Mouse (Mus musculus) embryonic facial prominence, embryonic 14.5 days (tissue): ENCODE data around the gene Ptp4a2. TPM values are rescaled to one million over a fixed set of nuclear protein-coding genes. Genes with fewer than 3 reads are reported as not detected.
"Not testable (repeated sequence)": the region's sequence is repeated elsewhere in the genome, so short reads cannot be mapped to it uniquely, and the experiment has no call there.

ENCODE experiments used
- ATAC-seq: fragments of 200-750 bp; cut with Nextera tagmentation; 2 replicates; pipeline ENCODE4 v1.8.0; 2017; ENCODE audit warnings: low read depth, moderate number of reproducible peaks, moderate TSS enrichment
- DNase-seq: peaks from one replicate; pipeline ENCODE4 v3.0.0-alpha.2; 2015; ENCODE audit warnings: low spot score
- H3K27ac ChIP-seq: fragments of 300-500 bp; sonication (generic); replicated peaks from 2 replicates; pipeline ENCODE4 v1.5.1; 2014; ENCODE audit warnings: low read depth, mild to moderate bottlenecking, low read length, moderate library complexity
- H3K27me3 ChIP-seq: fragments of 300-500 bp; sonication (generic); replicated peaks from 2 replicates; pipeline ENCODE4 v1.6.1; 2014; ENCODE audit warnings: low read length; ENCODE audit not compliant: control insufficient read depth, insufficient read depth
- H3K36me3 ChIP-seq: fragments of 300-500 bp; sonication (generic); 2 replicates; pipeline ENCODE4 v1.6.1; 2014; ENCODE audit warnings: low read length, mixed read lengths; ENCODE audit not compliant: control insufficient read depth, insufficient read depth
- H3K4me1 ChIP-seq: fragments of 300-500 bp; sonication (generic); 2 replicates; pipeline ENCODE4 v1.6.1; 2014; ENCODE audit warnings: antibody characterized with exemption, low read length; ENCODE audit not compliant: control insufficient read depth, insufficient read depth
- H3K4me2 ChIP-seq: fragments of 300-500 bp; sonication (generic); 2 replicates; pipeline ENCODE4 v1.6.1; 2014; ENCODE audit warnings: low read depth, mild to moderate bottlenecking, low read length, moderate library complexity, mixed read lengths
- H3K4me3 ChIP-seq: fragments of 300-500 bp; sonication (generic); 2 replicates; pipeline ENCODE4 v1.5.1; 2014; ENCODE audit warnings: low read depth, mild to moderate bottlenecking, low read length
- H3K9ac ChIP-seq: fragments of 300-500 bp; sonication (generic); 2 replicates; pipeline ENCODE4 v1.6.1; 2014; ENCODE audit warnings: low read depth, mild to moderate bottlenecking, low read length, moderate library complexity, mixed read lengths
- H3K9me3 ChIP-seq: fragments of 300-500 bp; sonication (generic); 2 replicates; pipeline ENCODE4 v1.6.1; 2016; ENCODE audit warnings: low read length; ENCODE audit not compliant: control insufficient read depth
- WGBS: fragments of 180-500 bp; shearing (Covaris S2); extraction: QIAGEN DNeasy Blood & Tissue Kit; methylation state at CpG from one replicate; pipeline ENCODE4 v1.1.7; 2014; 5-methylcytosine and 5-hydroxymethylcytosine counted together
- microRNA-seq: library from miRNA; unstranded; fragments of <30 nt; microRNA quantifications from one replicate; pipeline ENCODE4, GENCODE M21; 2016; ENCODE audit warnings: borderline number of aligned reads
- polyA plus RNA-seq: library from polyadenylated mRNA; unstranded; fragments of >200 nt; fragmentation: Nextera tagmentation; extraction: Ambion mirVana; gene quantifications from 2 replicates; pipeline ENCODE4 v1.2.1, GENCODE M21; 2014

The Ptp4a2 gene
- polyA plus RNA-seq, 1 experiment from 2014 or later: 319 TPM

GRCm38 (mm10) chr4:129884041-129884930 is 73.3 kb downstream of the Ptp4a2 start:
- Histone ChIP-seq H3K27me3 (no peaks in the 10 kb centered on the region), H3K9me3 (no peaks in the 10 kb centered on the region), H3K4me1 (peaks cover 24% of the 10 kb centered on the region), H3K36me3 (no peaks in the 10 kb centered on the region), H3K4me2 (no peak overlapping the region), H3K4me3 (no peak overlapping the region), H3K9ac (peak overlapping the region; percentile 25; the same call in 1 of the 2 replicates), H3K27ac (no peak overlapping the region)
- ATAC-seq (no peak), DNase-seq (no peak)
- WGBS: 66% methylated on average over 12 of the region's 12 CpGs

GRCm38 (mm10) chr4:129889661-129890060 is 78.6 kb downstream of the Ptp4a2 start:
- Histone ChIP-seq H3K27ac (no peak overlapping the region), H3K27me3 (no peaks in the 10 kb centered on the region), H3K9me3 (no peaks in the 10 kb centered on the region), H3K9ac (no peak overlapping the region), H3K4me1 (no peaks in the 10 kb centered on the region), H3K36me3 (no peaks in the 10 kb centered on the region), H3K4me3 (no peak overlapping the region), H3K4me2 (no peak overlapping the region)
- 85% methylated on average over 10 of the region's 10 CpGs for WGBS
- DNase-seq: no peak
- no peak for ATAC-seq

- ATAC-seq (no peak), DNase-seq (no peak)
- H3K27me3 ChIP-seq: no peaks in the 10 kb centered on the region
- no peaks in the 10 kb centered on the region for H3K9me3 ChIP-seq
- no peak overlapping the region for H3K27ac ChIP-seq
- H3K9ac ChIP-seq: no peak overlapping the region
- H3K4me2 ChIP-seq: no peak overlapping the region
- H3K4me1 ChIP-seq: no peaks in the 10 kb centered on the region
- H3K4me3 ChIP-seq: no peak overlapping the region
- 90% methylated on average over 7 of the region's 7 CpGs for WGBS
- H3K36me3 ChIP-seq: no peaks in the 10 kb centered on the region
Measured at GRCm38 (mm10) chr4:129890094-129890493, 79.1 kb downstream of the Ptp4a2 start.

- Histone ChIP-seq H3K4me3 (no peak overlapping the region), H3K9me3 (no peaks in the 10 kb centered on the region), H3K9ac (no peak overlapping the region), H3K27ac (no peak overlapping the region), H3K4me1 (no peaks in the 10 kb centered on the region), H3K27me3 (no peaks in the 10 kb centered on the region), H3K36me3 (no peaks in the 10 kb centered on the region), H3K4me2 (no peak overlapping the region)
- ATAC-seq (no peak), DNase-seq (no peak)
- WGBS: 91% methylated on average over 3 of the region's 3 CpGs
Measured at GRCm38 (mm10) chr4:129894861-129895260, 83.8 kb downstream of the Ptp4a2 start.

GRCm38 (mm10) chr4:129898815-129899214 is 87.8 kb downstream of the Ptp4a2 start:
- not testable (repeated sequence) for H3K4me3 ChIP-seq, H3K36me3 ChIP-seq, H3K27me3 ChIP-seq, H3K9ac ChIP-seq, H3K4me1 ChIP-seq, ATAC-seq, H3K4me2 ChIP-seq, H3K9me3 ChIP-seq, H3K27ac ChIP-seq, DNase-seq
- WGBS: 96% methylated on average over 18 of the region's 18 CpGs

Small RNA genes within 50 kb of the gene (microRNA-seq; reads per million reads assigned to microRNA genes)
- gene Gm28017: not detected

Other genes with a start within 250 kb of the Ptp4a2 start
- 4.7 and 6.4 TPM in 2 replicates for gene Lck, start 237.6 kb upstream of the Ptp4a2 start, polyA plus RNA-seq
- gene Fam167b, start 232.7 kb upstream of the Ptp4a2 start, polyA plus RNA-seq: 6.4 and 6.9 TPM in 2 replicates
- 288 and 308 TPM in 2 replicates for gene Eif3i, start 210.6 kb upstream of the Ptp4a2 start, polyA plus RNA-seq
- 166 and 174 TPM in 2 replicates for gene Tmem234, start 210.6 kb upstream of the Ptp4a2 start, polyA plus RNA-seq
- 1.7 and 2.4 TPM in 2 replicates for gene Dcdc2b, start 197.0 kb upstream of the Ptp4a2 start, polyA plus RNA-seq
- gene Iqcc, start 192.1 kb upstream of the Ptp4a2 start, polyA plus RNA-seq: 26.6 and 29.3 TPM in 2 replicates
- gene Ccdc28b, start 187.3 kb upstream of the Ptp4a2 start, polyA plus RNA-seq: 49.7 and 50.5 TPM in 2 replicates
- 96.7 and 111 TPM in 2 replicates for gene Txlna, start 170.2 kb upstream of the Ptp4a2 start, polyA plus RNA-seq
- 14.1 and 14.8 TPM in 2 replicates for gene Kpna6, start 138.5 kb upstream of the Ptp4a2 start, polyA plus RNA-seq
- 22.1 and 25.0 TPM in 2 replicates for gene Tmem39b, start 114.4 kb upstream of the Ptp4a2 start, polyA plus RNA-seq
- gene Khdrbs1, start 68.9 kb upstream of the Ptp4a2 start, polyA plus RNA-seq: 94.2 and 104 TPM in 2 replicates
- 0.08 TPM in 1 of 2 replicates, not detected in the other for gene Spocd1, start 118.0 kb downstream of the Ptp4a2 start, polyA plus RNA-seq
- gene Adgrb2, start 173.7 kb downstream of the Ptp4a2 start, polyA plus RNA-seq: 4.0 and 6.7 TPM in 2 replicates
- 180 and 188 TPM in 2 replicates for gene Col16a1, start 236.6 kb downstream of the Ptp4a2 start, polyA plus RNA-seq